Mouse (Mus musculus) hindbrain, embryonic 13.5 days (tissue): ENCODE results near the gene Ptpru. TPM values are rescaled to one million over a fixed set of nuclear protein-coding genes. Genes with fewer than 3 reads are reported as not detected.

Experiments used
- ATAC-seq: fragments of 200-750 bp; cut with Nextera tagmentation; 2 replicates; pipeline ENCODE4 v1.8.0; 2017; ENCODE audit warnings: moderate TSS enrichment; ENCODE audit not compliant: low FRiP score
- H3K27ac ChIP-seq: fragments of 300-500 bp; sonication (generic); 2 replicates; pipeline ENCODE4 v1.5.1; 2015; ENCODE audit warnings: inconsistent platforms, mild to moderate bottlenecking, moderate library complexity
- H3K27me3 ChIP-seq: fragments of 300-500 bp; sonication (generic); 2 replicates; pipeline ENCODE4 v1.6.1; 2015; ENCODE audit warnings: mild to moderate bottlenecking, inconsistent platforms
- H3K36me3 ChIP-seq: fragments of 300-500 bp; sonication (generic); 2 replicates; pipeline ENCODE4 v1.6.1; 2015; ENCODE audit warnings: mild to moderate bottlenecking, inconsistent platforms
- H3K4me1 ChIP-seq: fragments of 300-500 bp; sonication (generic); replicated peaks from 2 replicates; pipeline ENCODE4 v1.6.1; 2015; ENCODE audit warnings: inconsistent platforms
- H3K4me2 ChIP-seq: fragments of 300-500 bp; sonication (generic); 2 replicates; pipeline ENCODE4 v1.6.1; 2015; ENCODE audit warnings: inconsistent platforms, mild to moderate bottlenecking, moderate library complexity
- H3K4me3 ChIP-seq: fragments of 300-500 bp; sonication (generic); 2 replicates; pipeline ENCODE4 v1.5.1; 2015; ENCODE audit warnings: mild to moderate bottlenecking, inconsistent platforms
- H3K9ac ChIP-seq: fragments of 300-500 bp; sonication (generic); 2 replicates; pipeline ENCODE4 v1.6.1; 2015; ENCODE audit warnings: mild to moderate bottlenecking, inconsistent platforms
- H3K9me3 ChIP-seq: fragments of 300-500 bp; sonication (generic); 2 replicates; pipeline ENCODE4 v1.6.1; 2016; ENCODE audit warnings: inconsistent platforms
- WGBS: fragments of 180-500 bp; shearing (Covaris S2); methylation state at CpG from one replicate; pipeline ENCODE4 v1.1.7; 2015; 5-methylcytosine and 5-hydroxymethylcytosine counted together
- polyA plus RNA-seq: library from polyadenylated mRNA; unstranded; fragments of >200 nt; fragmentation: Nextera tagmentation; extraction: Ambion mirVana; gene quantifications from 2 replicates; pipeline ENCODE4 v1.2.1, GENCODE M21; 2015

The Ptpru gene
- polyA plus RNA-seq, 1 experiment from 2014 or later: 13.2 TPM

DNA sequence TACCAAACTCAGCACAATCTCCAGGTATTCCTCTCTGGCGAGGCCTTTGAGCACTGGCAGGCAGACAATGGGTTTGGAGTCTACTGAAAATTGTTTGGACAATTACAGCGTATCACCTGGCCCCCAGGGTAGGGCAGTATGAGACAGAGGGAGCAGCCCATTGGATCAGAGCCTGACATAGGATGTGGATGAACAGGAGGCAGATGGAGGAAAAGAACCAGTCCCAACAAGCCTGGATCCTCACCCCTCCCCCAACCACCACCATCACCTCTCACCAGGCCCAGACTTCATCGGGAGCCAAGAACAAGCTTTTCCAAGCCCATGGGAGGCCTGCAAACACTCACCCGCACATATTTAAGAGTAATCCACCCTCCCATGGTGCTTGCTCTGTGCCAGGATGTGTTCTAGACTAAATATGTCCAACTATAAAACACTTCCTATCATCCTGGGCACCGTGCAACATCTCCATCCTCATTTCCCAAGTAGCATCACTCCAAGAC is 6.5 kb downstream of the Ptpru start:
- ATAC-seq: no peak
- Histone ChIP-seq H3K9me3 (no peaks in the 10 kb centered on the region), H3K4me3 (no peak overlapping the region), H3K9ac (no peak overlapping the region), H3K27ac (no peak overlapping the region), H3K36me3 (no peaks in the 10 kb centered on the region), H3K27me3 (peaks cover 36% of the 10 kb centered on the region), H3K4me1 (peaks cover 27% of the 10 kb centered on the region), H3K4me2 (no peak overlapping the region)
- 80% methylated on average over 5 of the region's 5 CpGs for WGBS

- Histone ChIP-seq H3K4me3 (no peak overlapping the region), H3K27ac (no peak overlapping the region), H3K36me3 (no peaks in the 10 kb centered on the region), H3K4me2 (no peak overlapping the region), H3K9me3 (no peaks in the 10 kb centered on the region), H3K27me3 (peaks cover 13% of the 10 kb centered on the region), H3K9ac (no peak overlapping the region), H3K4me1 (peaks cover 27% of the 10 kb centered on the region)
- 81% methylated on average over 8 of the region's 8 CpGs for WGBS
- ATAC-seq: no peak
Measured at GRCm38 (mm10) chr4:131829123-131829522, 9.0 kb downstream of the Ptpru start.

GRCm38 (mm10) chr4:131826905-131827304 is 11.2 kb downstream of the Ptpru start:
- Histone ChIP-seq H3K4me3 (no peak overlapping the region), H3K4me1 (peaks cover 24% of the 10 kb centered on the region), H3K27ac (no peak overlapping the region), H3K9me3 (no peaks in the 10 kb centered on the region), H3K4me2 (no peak overlapping the region), H3K36me3 (no peaks in the 10 kb centered on the region), H3K27me3 (peaks cover 10% of the 10 kb centered on the region), H3K9ac (no peak overlapping the region)
- WGBS: 19% methylated on average over 6 of the region's 6 CpGs
- ATAC-seq: no peak

DNA sequence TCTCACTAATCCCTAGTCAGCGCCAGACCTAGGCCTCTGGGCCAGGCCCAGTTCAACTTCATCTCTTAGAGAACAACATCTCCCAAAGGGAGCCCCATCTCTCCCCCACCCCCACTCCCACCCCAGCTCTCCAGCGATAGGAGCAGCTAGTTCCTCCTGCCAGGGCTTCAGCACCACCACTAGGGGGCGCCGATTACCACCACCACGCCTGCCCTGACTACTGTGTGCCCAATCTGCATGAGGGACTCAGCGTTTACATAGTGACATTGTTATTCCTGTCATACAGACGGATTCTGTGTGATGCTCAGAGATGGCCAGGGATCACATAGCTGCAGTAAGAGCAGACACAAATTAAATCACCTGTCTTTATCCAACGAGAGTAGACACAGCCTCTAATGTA is 12.3 kb downstream of the Ptpru start:
- Histone ChIP-seq H3K27ac (no peak overlapping the region), H3K36me3 (no peaks in the 10 kb centered on the region), H3K27me3 (peaks cover 7% of the 10 kb centered on the region), H3K9me3 (no peaks in the 10 kb centered on the region), H3K9ac (no peak overlapping the region), H3K4me1 (peaks cover 34% of the 10 kb centered on the region), H3K4me2 (no peak overlapping the region), H3K4me3 (no peak overlapping the region)
- ATAC-seq: no peak
- 44% methylated on average over 8 of the region's 8 CpGs for WGBS

GRCm38 (mm10) chr4:131824939-131825338 is 13.1 kb downstream of the Ptpru start:
- no peaks in the 10 kb centered on the region for H3K9me3 ChIP-seq
- no peak for ATAC-seq
- no peaks in the 10 kb centered on the region for H3K36me3 ChIP-seq
- no peak overlapping the region for H3K27ac ChIP-seq
- H3K4me2 ChIP-seq: no peak overlapping the region
- WGBS: 24% methylated on average over 3 of the region's 3 CpGs
- H3K4me3 ChIP-seq: no peak overlapping the region
- H3K27me3 ChIP-seq: 0 out of 2 replicates have a peak, but pooled peaks cover 9% of the 10 kb centered on the region
- 0 out of 2 replicates have a peak overlapping the region, but pooled peaks have one; percentile 19 for H3K9ac ChIP-seq
- peaks cover 32% of the 10 kb centered on the region for H3K4me1 ChIP-seq

DNA sequence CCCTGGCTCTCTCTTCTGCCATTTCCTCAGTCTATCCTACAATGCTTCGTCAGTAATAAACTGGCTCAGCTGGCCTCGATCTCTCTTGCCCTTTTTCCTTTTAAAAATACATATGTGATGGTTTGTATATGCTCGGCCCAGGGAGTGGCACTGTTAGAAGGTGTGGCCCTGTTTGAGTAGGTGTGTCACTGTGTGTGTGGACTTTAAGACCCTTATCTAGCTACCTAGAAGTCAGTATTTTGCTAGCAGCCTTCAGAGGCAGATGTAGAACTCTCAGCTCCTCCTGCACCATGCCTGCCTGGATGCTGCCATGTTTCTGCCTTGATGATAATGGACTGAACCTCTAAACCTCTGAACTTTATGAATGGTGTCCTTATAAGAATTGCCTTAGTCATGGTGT is 15.5 kb downstream of the Ptpru start:
- Histone ChIP-seq H3K9me3 (no peaks in the 10 kb centered on the region), H3K9ac (no peak overlapping the region), H3K36me3 (no peaks in the 10 kb centered on the region), H3K27me3 (0 out of 2 replicates have a peak, but pooled peaks cover 19% of the 10 kb centered on the region), H3K4me3 (no peak overlapping the region), H3K4me1 (peaks cover 32% of the 10 kb centered on the region), H3K4me2 (no peak overlapping the region), H3K27ac (no peak overlapping the region)
- no peak for ATAC-seq
- WGBS: 94% methylated on average over 3 of the region's 3 CpGs

DNA sequence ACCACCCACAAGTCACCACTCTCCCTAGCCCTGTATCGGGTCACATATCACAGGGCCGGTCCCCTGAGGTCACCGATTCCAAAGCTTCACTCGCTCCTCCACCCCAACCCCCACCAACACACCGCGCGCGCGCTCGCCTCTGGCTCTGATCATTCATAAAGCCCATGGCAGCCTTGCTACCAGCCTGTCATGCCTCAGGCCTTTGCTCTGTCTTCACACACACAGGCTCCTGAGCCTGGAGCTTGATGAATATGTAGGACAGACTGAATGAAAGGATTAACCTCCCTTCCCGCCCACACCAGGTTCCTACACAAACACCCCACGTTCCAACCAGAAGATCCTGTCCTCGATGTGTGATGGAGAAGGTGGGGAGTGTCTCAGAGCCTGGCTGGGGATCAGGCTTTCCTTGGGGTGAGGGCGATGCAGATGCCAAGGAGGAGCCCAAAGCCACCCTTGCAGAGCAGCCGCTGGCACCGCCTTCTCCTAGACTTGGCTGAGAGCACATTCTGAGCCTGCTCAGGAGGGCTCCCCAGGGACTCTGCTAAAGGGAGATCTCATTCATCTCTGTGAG is 16.8 kb downstream of the Ptpru start:
- H3K4me3 ChIP-seq: no peak overlapping the region
- ATAC-seq: 0 out of 2 replicates have a peak, but pooled peaks have one; percentile 28
- H3K9me3 ChIP-seq: no peaks in the 10 kb centered on the region
- 0 out of 2 replicates have a peak, but pooled peaks cover 19% of the 10 kb centered on the region for H3K27me3 ChIP-seq
- H3K27ac ChIP-seq: no peak overlapping the region
- 27% methylated on average over 16 of the region's 16 CpGs for WGBS
- no peak overlapping the region for H3K4me2 ChIP-seq
- peaks cover 23% of the 10 kb centered on the region for H3K4me1 ChIP-seq
- no peaks in the 10 kb centered on the region for H3K36me3 ChIP-seq
- H3K9ac ChIP-seq: 0 out of 2 replicates have a peak overlapping the region, but pooled peaks have one; percentile 13

DNA sequence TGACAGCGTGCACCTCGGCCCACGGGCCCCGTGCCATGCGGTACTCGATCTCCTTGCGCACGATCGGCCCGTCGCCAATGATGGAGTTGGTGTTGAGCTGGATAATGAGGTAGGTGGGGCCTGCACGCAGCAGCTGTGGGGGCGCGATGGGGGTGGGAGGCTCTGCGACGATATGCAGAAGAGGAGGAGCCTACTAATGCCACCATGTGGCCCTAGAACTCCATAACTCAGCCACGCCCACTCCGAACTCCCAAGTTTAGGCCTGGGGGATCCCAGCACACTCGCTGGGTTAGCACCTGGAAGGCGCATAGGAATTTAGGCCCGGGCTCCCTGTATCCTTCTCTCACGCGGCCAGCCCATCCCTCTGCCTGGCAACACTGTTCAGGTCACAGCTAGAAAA is 19.2 kb downstream of the Ptpru start:
- 0 out of 2 replicates have a peak, but pooled peaks cover 19% of the 10 kb centered on the region for H3K27me3 ChIP-seq
- H3K4me3 ChIP-seq: no peak overlapping the region
- H3K27ac ChIP-seq: no peak overlapping the region
- 58% methylated on average over 23 of the region's 23 CpGs for WGBS
- H3K9me3 ChIP-seq: no peaks in the 10 kb centered on the region
- no peaks in the 10 kb centered on the region for H3K36me3 ChIP-seq
- ATAC-seq: no peak
- peaks cover 14% of the 10 kb centered on the region for H3K4me1 ChIP-seq
- no peak overlapping the region for H3K4me2 ChIP-seq
- H3K9ac ChIP-seq: no peak overlapping the region

- ATAC-seq: no peak
- no peak overlapping the region for H3K4me3 ChIP-seq
- H3K4me2 ChIP-seq: no peak overlapping the region
- 0 out of 2 replicates have a peak, but pooled peaks cover 14% of the 10 kb centered on the region for H3K27me3 ChIP-seq
- no peaks in the 10 kb centered on the region for H3K36me3 ChIP-seq
- H3K4me1 ChIP-seq: peaks cover 6% of the 10 kb centered on the region; the same call in 1 of the 2 replicates
- H3K27ac ChIP-seq: no peak overlapping the region
- WGBS: 75% methylated on average over 10 of the region's 10 CpGs
- H3K9ac ChIP-seq: no peak overlapping the region
- no peaks in the 10 kb centered on the region for H3K9me3 ChIP-seq
Measured at GRCm38 (mm10) chr4:131815774-131816173, 22.3 kb downstream of the Ptpru start.

- Histone ChIP-seq H3K4me3 (no peak overlapping the region), H3K4me2 (no peak overlapping the region), H3K27ac (no peak overlapping the region), H3K4me1 (peaks cover 3% of the 10 kb centered on the region; the same call in 1 of the 2 replicates), H3K36me3 (no peaks in the 10 kb centered on the region), H3K9ac (no peak overlapping the region), H3K27me3 (0 out of 2 replicates have a peak, but pooled peaks cover 10% of the 10 kb centered on the region), H3K9me3 (no peaks in the 10 kb centered on the region)
- 82% methylated on average over 10 of the region's 10 CpGs for WGBS
- ATAC-seq: no peak
Measured at GRCm38 (mm10) chr4:131814869-131815268, 23.2 kb downstream of the Ptpru start.

GRCm38 (mm10) chr4:131813798-131814197 is 24.3 kb downstream of the Ptpru start:
- H3K4me1 ChIP-seq: peaks cover 3% of the 10 kb centered on the region; the same call in 1 of the 2 replicates
- no peaks in the 10 kb centered on the region for H3K9me3 ChIP-seq
- H3K4me3 ChIP-seq: no peak overlapping the region
- no peak overlapping the region for H3K4me2 ChIP-seq
- H3K27me3 ChIP-seq: 0 out of 2 replicates have a peak, but pooled peaks cover 2% of the 10 kb centered on the region
- no peaks in the 10 kb centered on the region for H3K36me3 ChIP-seq
- H3K9ac ChIP-seq: no peak overlapping the region
- no peak overlapping the region for H3K27ac ChIP-seq
- 95% methylated on average over 7 of the region's 7 CpGs for WGBS
- ATAC-seq: no peak

DNA sequence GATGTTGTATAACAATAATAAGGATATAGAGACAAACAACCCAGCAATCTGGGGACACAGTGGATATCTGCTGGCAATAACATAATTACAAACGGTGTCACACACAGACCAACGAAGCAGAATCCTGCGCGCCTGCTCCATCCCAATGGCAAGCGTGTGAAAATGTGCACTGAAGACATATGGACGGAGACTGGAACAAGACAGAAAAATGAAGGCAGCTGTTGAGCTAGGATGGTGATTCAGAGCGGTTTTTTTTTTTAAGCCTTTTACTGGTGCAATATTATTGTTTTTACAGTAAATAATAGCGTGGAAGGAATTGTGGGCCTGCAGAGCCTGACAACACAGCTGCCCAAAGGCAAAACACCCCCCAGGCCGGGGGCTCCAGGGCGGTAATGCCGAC is 25.6 kb downstream of the Ptpru start:
- H3K27me3 ChIP-seq: no peaks in the 10 kb centered on the region
- H3K4me1 ChIP-seq: peaks cover 3% of the 10 kb centered on the region; the same call in 1 of the 2 replicates
- no peak overlapping the region for H3K9ac ChIP-seq
- 78% methylated on average over 11 of the region's 11 CpGs for whole genome bisulfite sequencing
- peak overlapping the region; percentile 58 for H3K27ac ChIP-seq
- H3K4me3 ChIP-seq: no peak overlapping the region
- no peak overlapping the region for H3K4me2 ChIP-seq
- no peaks in the 10 kb centered on the region for H3K9me3 ChIP-seq
- ATAC-seq: no peak
- no peaks in the 10 kb centered on the region for H3K36me3 ChIP-seq

DNA sequence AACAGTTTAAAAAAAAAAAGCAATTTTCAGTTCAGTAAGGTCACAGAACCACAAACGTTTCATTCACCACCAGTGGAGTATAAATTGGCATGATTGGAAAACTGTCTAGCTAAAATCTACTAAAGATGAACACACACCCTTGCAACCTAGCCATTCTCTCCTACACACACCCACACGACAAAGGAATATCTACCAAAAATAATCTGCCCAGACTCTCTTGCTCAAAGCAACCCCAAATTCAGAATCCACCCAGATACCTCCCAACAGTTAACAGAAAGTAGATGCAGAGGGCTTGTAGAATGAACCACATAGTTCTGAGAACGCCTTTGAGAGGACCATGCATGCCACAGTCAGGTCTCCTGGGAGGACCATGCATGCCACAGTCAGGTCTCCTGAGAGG is 32.8 kb downstream of the Ptpru start:
- no peak for ATAC-seq
- Histone ChIP-seq H3K4me1 (no peaks in the 10 kb centered on the region), H3K27me3 (no peaks in the 10 kb centered on the region), H3K9ac (no peak overlapping the region), H3K4me3 (no peak overlapping the region), H3K27ac (no peak overlapping the region), H3K9me3 (no peaks in the 10 kb centered on the region), H3K4me2 (no peak overlapping the region), H3K36me3 (no peaks in the 10 kb centered on the region)
- 81% methylated on average over 3 of the region's 3 CpGs for WGBS
